Mouse (Mus musculus): ENCODE measurements around the gene Ccsap. TPM values are rescaled to one million over a fixed set of nuclear protein-coding genes. Genes with fewer than 3 reads are reported as not detected.
A peak's percentile ranks its signal among the peaks of the same experiment; 100 is the strongest.

The Ccsap gene
- polyA plus RNA-seq (2012; fragmentation: generic; extraction: Trizol): 2.3 TPM

- TF ChIP-seq TCF3 (IDR thresholded peaks at IDR 0.05; ENCODE audit: insufficient read length, low read depth) (no peak), MYOG (IDR thresholded peaks at IDR 0.05; ENCODE audit: control insufficient read depth in 1 of 3, insufficient read depth in 1 of 3, insufficient read length in 2 of 3, low read depth in 2 of 3) (no peak), TCF12 (IDR thresholded peaks at IDR 0.05; ENCODE audit: insufficient read depth, poor library complexity, severe bottlenecking) (no peak), MAX (IDR thresholded peaks at IDR 0.05; ENCODE audit: low read depth) (no peak), REST (IDR thresholded peaks at IDR 0.05; ENCODE audit: insufficient read depth, insufficient read length) (no peak), E2F4 (IDR thresholded peaks at IDR 0.05; ENCODE audit: insufficient read depth) (no peak), USF1 (IDR thresholded peaks at IDR 0.05; ENCODE audit: low read depth) (no peak), CEBPB (IDR thresholded peaks at IDR 0.05; ENCODE audit: insufficient read depth, poor library complexity, severe bottlenecking) (no peak), SRF (IDR thresholded peaks at IDR 0.05; ENCODE audit: control insufficient read depth, insufficient read length, low read depth) (no peak), POLR2A (IDR thresholded peaks at IDR 0.05; ENCODE audit: insufficient read length, low read depth) (no peak), MYOD1 (IDR thresholded peaks at IDR 0.05; ENCODE audit: control insufficient read depth in 1 of 3, insufficient read length in 2 of 3, low read depth in 2 of 3) (no peak), POLR2AphosphoS2 (IDR thresholded peaks at IDR 0.05; ENCODE audit: insufficient read length, low read depth) (no peak)
Observed at GRCm38 (mm10) chr8:123859648-123860259, at the start of gene Ccsap. Ccsap (minus strand) TSS chr8:123860209.

GRCm38 (mm10) chr8:123907604-123908003 is 47.6 kb upstream of the Ccsap start:
- no peaks in the 10 kb centered on the region for H3K27me3 ChIP-seq (ENCODE audit: control insufficient read depth, insufficient read depth, insufficient read length)
- no peak overlapping the region for H3K4me3 ChIP-seq
- peak; percentile 15 for TF ChIP-seq TCF3 (IDR thresholded peaks at IDR 0.05; ENCODE audit: insufficient read length, low read depth)
- TF ChIP-seq MYOD1 (IDR thresholded peaks at IDR 0.05; ENCODE audit: control insufficient read depth in 1 of 3, insufficient read length in 2 of 3, low read depth in 2 of 3): peak in 2 of 3 experiments; percentile 27 to 60
- TF ChIP-seq MYOG (IDR thresholded peaks at IDR 0.05; ENCODE audit: control insufficient read depth in 1 of 3, insufficient read depth in 1 of 3, insufficient read length in 2 of 3, low read depth in 2 of 3): peak in 2 of 3 experiments; percentile 50 to 67
- TF ChIP-seq CEBPB (IDR thresholded peaks at IDR 0.05; ENCODE audit: insufficient read depth, poor library complexity, severe bottlenecking): no peak
- TF ChIP-seq REST (IDR thresholded peaks at IDR 0.05; ENCODE audit: insufficient read depth, insufficient read length): no peak
- no peak for TF ChIP-seq POLR2AphosphoS2 (IDR thresholded peaks at IDR 0.05; ENCODE audit: insufficient read length, low read depth)
- H3K79me2 ChIP-seq (ENCODE audit: control insufficient read depth, insufficient read depth): no peaks in the 10 kb centered on the region
- no peak overlapping the region for H3ac ChIP-seq (ENCODE audit: control insufficient read depth, insufficient read length)
- no peak overlapping the region for H3K4me2 ChIP-seq (ENCODE audit: low read depth)
- peaks cover 25% of the 10 kb centered on the region for H3K36me3 ChIP-seq (ENCODE audit: control insufficient read depth, insufficient read depth)

More at GRCm38 (mm10) chr8:123859648-123860259, at the start of gene Ccsap:
- Histone ChIP-seq H3K4me3 (peak within 1 kb of the TSS; percentile 71), H3ac (ENCODE audit: control insufficient read depth, insufficient read length) (peak within 1 kb of the TSS; percentile 26), H3K27me3 (ENCODE audit: control insufficient read depth, insufficient read depth, insufficient read length) (peaks cover 6% of the 10 kb centered on the region), H3K36me3 (ENCODE audit: control insufficient read depth, insufficient read depth) (no peaks in the 10 kb centered on the region), H3K79me2 (ENCODE audit: control insufficient read depth, insufficient read depth) (no peaks in the 10 kb centered on the region), H3K4me2 (ENCODE audit: low read depth) (peak within 1 kb of the TSS; percentile 80)

- H3K27me3 ChIP-seq (ENCODE audit: control insufficient read depth, insufficient read depth, insufficient read length): no peaks in the 10 kb centered on the region
- H3K79me2 ChIP-seq (ENCODE audit: control insufficient read depth, insufficient read depth): no peaks in the 10 kb centered on the region
- H3K36me3 ChIP-seq (ENCODE audit: control insufficient read depth, insufficient read depth): peaks cover 7% of the 10 kb centered on the region
- H3ac ChIP-seq (ENCODE audit: control insufficient read depth, insufficient read length): no peak overlapping the region
- H3K4me2 ChIP-seq (ENCODE audit: low read depth): no peak overlapping the region
- H3K4me3 ChIP-seq: no peak overlapping the region
- no peak for TF ChIP-seq USF1 (IDR thresholded peaks at IDR 0.05; ENCODE audit: low read depth)
- TF ChIP-seq CEBPB (IDR thresholded peaks at IDR 0.05; ENCODE audit: insufficient read depth, poor library complexity, severe bottlenecking): peak; percentile 72; the same call in 1 of the 2 replicates
- TF ChIP-seq POLR2A (IDR thresholded peaks at IDR 0.05; ENCODE audit: insufficient read length, low read depth): no peak
Observed at GRCm38 (mm10) chr8:123902653-123903052, 42.6 kb upstream of the Ccsap start.

- TF ChIP-seq POLR2AphosphoS2 (IDR thresholded peaks at IDR 0.05; ENCODE audit: insufficient read length, low read depth) (no peak), MYOG (IDR thresholded peaks at IDR 0.05; ENCODE audit: control insufficient read depth in 1 of 3, insufficient read depth in 1 of 3, insufficient read length in 2 of 3, low read depth in 2 of 3) (no peak), TCF3 (IDR thresholded peaks at IDR 0.05; ENCODE audit: insufficient read length, low read depth) (no peak), CEBPB (IDR thresholded peaks at IDR 0.05; ENCODE audit: insufficient read depth, poor library complexity, severe bottlenecking) (no peak), TCF12 (IDR thresholded peaks at IDR 0.05; ENCODE audit: insufficient read depth, poor library complexity, severe bottlenecking) (no peak), E2F4 (IDR thresholded peaks at IDR 0.05; ENCODE audit: insufficient read depth) (no peak), USF1 (IDR thresholded peaks at IDR 0.05; ENCODE audit: low read depth) (no peak), MYOD1 (IDR thresholded peaks at IDR 0.05; ENCODE audit: control insufficient read depth in 1 of 3, insufficient read length in 2 of 3, low read depth in 2 of 3) (no peak), REST (IDR thresholded peaks at IDR 0.05; ENCODE audit: insufficient read depth, insufficient read length) (no peak), MAX (IDR thresholded peaks at IDR 0.05; ENCODE audit: low read depth) (no peak), SRF (IDR thresholded peaks at IDR 0.05; ENCODE audit: control insufficient read depth, insufficient read length, low read depth) (no peak), POLR2A (IDR thresholded peaks at IDR 0.05; ENCODE audit: insufficient read length, low read depth) (no peak)
- Histone ChIP-seq H3K4me3 (no peak overlapping the region), H3K4me2 (ENCODE audit: low read depth) (no peak overlapping the region), H3K27me3 (ENCODE audit: control insufficient read depth, insufficient read depth, insufficient read length) (no peaks in the 10 kb centered on the region), H3K36me3 (ENCODE audit: control insufficient read depth, insufficient read depth) (peaks cover 6% of the 10 kb centered on the region), H3ac (ENCODE audit: control insufficient read depth, insufficient read length) (no peak overlapping the region), H3K79me2 (ENCODE audit: control insufficient read depth, insufficient read depth) (no peaks in the 10 kb centered on the region)
Observed at GRCm38 (mm10) chr8:123899366-123899765, 39.4 kb upstream of the Ccsap start.

GRCm38 (mm10) chr8:123898576-123898975 is 38.6 kb upstream of the Ccsap start:
- Histone ChIP-seq H3K4me2 (ENCODE audit: low read depth) (peak overlapping the region; percentile 8), H3K36me3 (ENCODE audit: control insufficient read depth, insufficient read depth) (no peaks in the 10 kb centered on the region), H3K27me3 (ENCODE audit: control insufficient read depth, insufficient read depth, insufficient read length) (no peaks in the 10 kb centered on the region), H3K4me3 (no peak overlapping the region), H3K79me2 (ENCODE audit: control insufficient read depth, insufficient read depth) (peaks cover 6% of the 10 kb centered on the region), H3ac (ENCODE audit: control insufficient read depth, insufficient read length) (no peak overlapping the region)
- TF ChIP-seq POLR2AphosphoS2 (IDR thresholded peaks at IDR 0.05; ENCODE audit: insufficient read length, low read depth): no peak
- TF ChIP-seq SRF (IDR thresholded peaks at IDR 0.05; ENCODE audit: control insufficient read depth, insufficient read length, low read depth): no peak
- no peak for TF ChIP-seq MAX (IDR thresholded peaks at IDR 0.05; ENCODE audit: low read depth)
- TF ChIP-seq REST (IDR thresholded peaks at IDR 0.05; ENCODE audit: insufficient read depth, insufficient read length): no peak
- no peak for TF ChIP-seq POLR2A (IDR thresholded peaks at IDR 0.05; ENCODE audit: insufficient read length, low read depth)
- no peak for TF ChIP-seq TCF12 (IDR thresholded peaks at IDR 0.05; ENCODE audit: insufficient read depth, poor library complexity, severe bottlenecking)
- TF ChIP-seq MYOD1 (IDR thresholded peaks at IDR 0.05; ENCODE audit: control insufficient read depth in 1 of 3, insufficient read length in 2 of 3, low read depth in 2 of 3): no peak
- TF ChIP-seq USF1 (IDR thresholded peaks at IDR 0.05; ENCODE audit: low read depth): no peak
- TF ChIP-seq MYOG (IDR thresholded peaks at IDR 0.05; ENCODE audit: control insufficient read depth in 1 of 3, insufficient read depth in 1 of 3, insufficient read length in 2 of 3, low read depth in 2 of 3): no peak
- TF ChIP-seq CEBPB (IDR thresholded peaks at IDR 0.05; ENCODE audit: insufficient read depth, poor library complexity, severe bottlenecking): no peak
- no peak for TF ChIP-seq TCF3 (IDR thresholded peaks at IDR 0.05; ENCODE audit: insufficient read length, low read depth)
- TF ChIP-seq E2F4 (IDR thresholded peaks at IDR 0.05; ENCODE audit: insufficient read depth): no peak

Data from myocyte (in vitro differentiated cells).